Mouse (Mus musculus): ENCODE measurements around the gene Myh11.

Myh11 gene

GRCm38 (mm10) chr16:14291223-14291622 is at the start of gene Myh11:
Gene Myh11, minus strand, starts transcription at chr16:14291372.
- peak; percentile 47 to 77 for DNase-seq (ENCODE audit: low spot score in 2 of 2)

DNA sequence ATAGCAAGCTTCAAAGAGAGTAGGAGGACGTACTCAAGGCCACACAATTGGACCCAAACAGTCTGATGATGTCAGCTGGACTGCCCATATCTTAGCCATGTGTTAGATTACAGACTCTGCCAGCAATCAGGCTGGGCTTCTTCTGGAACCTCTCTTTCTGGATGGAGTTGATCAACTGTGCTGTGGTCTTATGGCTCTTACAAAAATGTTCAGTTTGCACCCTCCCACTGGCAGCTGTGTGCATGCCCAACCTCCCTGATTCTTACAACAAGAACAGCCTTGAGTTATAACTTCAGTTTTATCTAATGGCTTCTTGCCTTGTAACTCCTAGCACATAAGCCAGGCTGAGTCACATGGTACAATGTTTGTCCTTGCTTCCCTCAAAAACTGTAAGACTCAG is 37.0 kb upstream of the Myh11 start:
- no peak for DNase-seq (ENCODE audit: low spot score in 2 of 2)

GRCm38 (mm10) chr16:14320494-14320893 is 29.3 kb upstream of the Myh11 start:
- DNase-seq (ENCODE audit: low spot score in 2 of 2): no peak

DNA sequence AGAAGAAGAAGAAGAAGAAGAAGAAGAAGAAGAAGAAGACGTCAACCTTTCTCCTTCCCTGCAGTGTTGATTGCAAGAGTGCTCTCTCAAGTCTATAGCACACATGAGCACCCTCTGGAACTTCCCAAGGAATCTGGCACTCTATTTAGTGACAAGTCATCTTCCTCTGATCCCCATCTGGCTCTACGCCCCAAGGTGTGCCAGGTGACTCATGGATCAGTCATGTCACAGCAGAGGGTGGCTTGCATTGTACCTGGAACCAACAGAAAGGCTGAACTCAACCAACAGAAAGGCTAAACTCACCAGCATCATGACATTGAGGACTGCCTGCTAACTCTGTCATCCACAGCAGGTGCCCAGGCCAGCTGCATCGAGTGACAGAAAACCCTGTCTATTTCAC is 28.5 kb upstream of the Myh11 start:
- peak; percentile 33 to 40 for DNase-seq (ENCODE audit: low spot score in 2 of 2)

- DNase-seq (ENCODE audit: low spot score in 2 of 2): peak; percentile 89 to 98
Observed at GRCm38 (mm10) chr16:14316884-14317876, 26.0 kb upstream of the Myh11 start, which contains the start of gene Fopnl. Gene Fopnl, minus strand, starts transcription at chr16:14317405.

DNA sequence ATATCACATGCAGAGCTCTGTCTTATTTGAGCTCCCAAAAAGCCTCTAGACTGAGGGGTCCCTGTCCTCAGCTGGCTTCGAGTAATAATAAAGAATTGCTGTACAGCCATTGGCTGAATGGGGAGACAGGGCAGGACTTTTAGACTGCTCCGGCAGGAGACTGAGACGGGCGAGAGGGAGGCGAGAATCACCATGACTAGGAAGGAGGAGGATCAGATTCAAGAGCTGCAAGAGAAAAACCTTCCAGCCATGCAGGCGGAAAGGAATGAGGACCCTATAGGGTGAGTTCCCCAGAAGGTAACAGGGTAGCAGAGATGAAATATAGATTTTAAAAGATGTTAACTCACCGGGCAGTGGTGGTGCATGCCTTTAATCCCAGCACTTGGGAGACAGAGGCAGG is 21.7 kb upstream of the Myh11 start:
- no peak for DNase-seq (ENCODE audit: low spot score in 2 of 2)

- no peak for DNase-seq (ENCODE audit: low spot score in 2 of 2)
Observed at GRCm38 (mm10) chr16:14311371-14311770, 20.2 kb upstream of the Myh11 start.

GRCm38 (mm10) chr16:14309833-14310232 is 18.7 kb upstream of the Myh11 start:
- no peak for DNase-seq (ENCODE audit: low spot score in 2 of 2)

GRCm38 (mm10) chr16:14308245-14309073 is 17.3 kb upstream of the Myh11 start:
- no peak for DNase-seq (ENCODE audit: low spot score in 2 of 2)

DNA sequence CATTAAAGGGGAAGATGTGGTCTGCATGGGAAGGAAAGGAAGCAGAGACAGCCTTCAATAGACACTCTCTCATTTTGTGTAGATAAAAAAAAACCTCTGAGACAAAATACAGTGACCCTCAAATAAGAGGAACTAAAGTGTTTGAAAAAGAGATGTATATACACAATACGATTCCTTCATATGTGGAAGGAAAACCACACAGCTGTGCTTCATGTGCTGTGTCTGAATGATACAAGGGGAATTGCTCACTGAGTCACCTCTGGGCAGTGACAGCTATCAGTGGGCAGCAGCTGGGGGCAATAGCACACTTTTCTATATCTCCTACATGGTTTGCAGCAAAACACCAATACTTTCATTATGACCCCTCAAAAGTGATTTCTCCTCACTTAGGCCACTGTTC is 16.2 kb upstream of the Myh11 start:
- no peak for DNase-seq (ENCODE audit: low spot score in 2 of 2)

GRCm38 (mm10) chr16:14306451-14306850 is 15.3 kb upstream of the Myh11 start:
- DNase-seq (ENCODE audit: low spot score in 2 of 2): no peak

- DNase-seq (ENCODE audit: low spot score in 2 of 2): no peak
Observed at GRCm38 (mm10) chr16:14304791-14305190, 13.6 kb upstream of the Myh11 start.

GRCm38 (mm10) chr16:14303676-14304075 is 12.5 kb upstream of the Myh11 start:
- peak; percentile 42 to 54 for DNase-seq (ENCODE audit: low spot score in 2 of 2)

GRCm38 (mm10) chr16:14303148-14303547 is 12.0 kb upstream of the Myh11 start:
- no peak for DNase-seq (ENCODE audit: low spot score in 2 of 2)

GRCm38 (mm10) chr16:14298461-14298860 is 7.3 kb upstream of the Myh11 start:
- no peak for DNase-seq (ENCODE audit: low spot score in 2 of 2)

- no peak for DNase-seq (ENCODE audit: low spot score in 2 of 2)
Observed at GRCm38 (mm10) chr16:14297746-14298145, 6.6 kb upstream of the Myh11 start.

DNA sequence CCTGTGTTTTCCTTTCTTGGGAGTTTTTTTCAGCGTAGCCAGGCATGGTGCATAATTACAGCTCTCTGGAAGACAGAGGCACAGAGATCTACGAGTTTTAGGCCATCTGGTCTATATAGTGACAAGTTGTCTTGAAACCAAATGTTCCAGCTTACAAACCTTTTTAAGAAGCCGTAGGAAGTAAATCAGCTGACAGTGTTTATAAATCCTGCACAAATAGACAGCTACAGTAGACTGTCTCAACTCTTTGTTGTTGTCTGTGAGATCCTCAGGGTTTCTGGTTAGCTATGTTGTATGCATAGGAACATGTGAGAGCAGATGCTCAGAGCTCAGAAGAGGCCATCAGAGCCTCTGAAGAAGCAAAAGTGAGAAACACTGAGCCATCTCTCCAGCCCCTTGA is 6.0 kb upstream of the Myh11 start:
- DNase-seq (ENCODE audit: low spot score in 2 of 2): no peak

DNA sequence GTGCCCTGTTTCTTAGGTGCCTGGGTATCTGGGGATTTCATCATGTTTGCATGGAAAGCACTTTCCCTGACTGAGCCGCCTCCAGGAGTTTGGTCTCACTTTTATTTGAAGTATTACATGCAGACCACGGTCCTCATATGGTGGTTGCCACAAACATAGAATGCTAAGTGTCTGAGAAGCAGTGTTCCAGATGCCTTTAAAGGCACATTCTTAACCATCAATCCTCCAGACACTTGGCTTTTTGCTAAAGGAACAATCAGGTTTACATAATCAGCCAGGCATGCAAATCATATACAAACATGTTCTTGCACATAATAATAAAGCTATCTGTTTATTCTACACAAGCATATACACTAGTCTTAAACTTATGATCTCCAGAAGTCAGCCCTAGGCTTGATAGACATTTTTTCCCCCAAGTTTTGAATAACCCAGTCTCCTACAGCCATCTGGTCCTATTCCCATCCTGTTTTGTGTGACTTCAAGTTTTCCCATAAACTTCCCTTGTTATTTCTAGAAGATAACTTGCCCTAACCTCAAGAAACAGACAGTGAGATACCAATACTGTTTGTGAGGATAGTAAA is 5.5 kb upstream of the Myh11 start:
- no peak for DNase-seq (ENCODE audit: low spot score in 2 of 2)

DNA sequence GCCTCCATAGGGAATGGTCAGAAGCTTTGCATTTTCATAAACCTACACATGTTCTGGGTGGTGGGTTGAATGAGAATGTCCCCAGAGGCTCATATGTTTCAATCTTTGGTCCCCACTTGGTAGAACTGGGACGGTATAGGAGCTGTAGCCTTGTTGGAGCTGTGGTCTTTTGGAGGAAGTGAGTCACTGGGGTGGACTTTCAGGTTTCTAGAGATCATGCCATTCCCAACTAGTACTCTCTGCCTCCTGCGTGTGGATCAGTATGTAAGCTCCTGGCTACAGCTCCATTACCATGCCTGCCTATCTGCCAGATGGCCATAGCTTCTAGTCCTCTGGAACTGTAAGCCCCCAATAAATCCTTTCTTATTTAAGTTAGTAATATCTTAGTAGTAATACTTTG is 4.1 kb upstream of the Myh11 start:
- DNase-seq (ENCODE audit: low spot score in 2 of 2): no peak

DNA sequence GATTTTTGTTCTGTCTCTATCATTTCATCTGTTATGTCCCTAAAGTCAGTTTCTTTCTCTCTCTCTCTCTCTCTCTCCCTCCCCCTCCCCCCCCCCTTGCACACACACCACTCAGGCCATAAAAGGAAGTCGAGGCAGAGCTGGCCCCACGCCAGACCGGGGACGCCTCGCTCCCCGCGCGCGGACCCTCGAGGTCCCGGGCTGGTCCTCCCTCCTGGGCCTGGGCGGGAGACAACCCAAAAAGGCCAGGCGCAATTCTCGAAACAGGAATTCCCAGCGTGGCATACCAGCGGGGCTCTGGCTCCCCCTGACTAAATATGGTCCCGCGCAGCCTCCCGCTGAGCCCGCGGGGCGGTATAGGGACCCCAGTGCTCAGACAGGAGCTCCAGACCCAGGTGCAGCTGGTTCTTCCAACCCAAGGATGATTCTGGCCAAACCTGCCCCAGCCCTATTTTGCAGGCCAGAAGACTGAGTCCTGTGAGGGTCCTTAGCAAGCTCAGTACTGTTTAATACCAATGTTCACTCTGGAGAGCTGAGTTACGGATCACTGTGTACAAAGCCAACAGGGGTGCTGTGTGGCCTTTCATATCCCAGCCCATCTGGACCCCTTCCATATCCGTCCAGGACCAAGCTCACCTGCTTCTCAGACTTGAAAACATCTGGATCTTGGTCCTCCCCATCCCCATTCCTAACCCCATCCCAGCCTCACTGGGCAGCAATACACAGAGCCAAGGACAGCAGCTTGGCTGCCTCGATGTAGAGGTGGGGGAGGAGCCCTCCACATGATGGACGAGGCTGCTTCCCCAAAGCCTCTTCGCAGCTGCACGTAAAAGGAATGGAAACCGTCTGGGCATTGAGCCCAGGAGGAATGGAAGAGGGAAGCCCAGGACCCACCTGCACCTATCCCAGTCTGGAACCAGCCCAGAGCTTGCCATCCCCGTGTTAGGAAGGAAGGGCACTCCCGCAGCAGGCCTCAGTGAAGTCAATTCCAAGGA is 1.3 kb upstream of the Myh11 start:
- DNase-seq (ENCODE audit: low spot score in 2 of 2): peak in 1 of 2 experiments; percentile 28

All from urinary bladder, postnatal 36 days (tissue).